Mouse (Mus musculus): Measurements from ENCODE around the gene Galnt17. TPM values are rescaled to one million over a fixed set of nuclear protein-coding genes. Genes with fewer than 3 reads are reported as not detected.

Gene Galnt17
- total RNA-seq (2021) = 10 to 100 TPM; 32.3 to 35.2 TPM
- long read RNA-seq, experiment 1, partial matches to known transcripts = 2 of 4 reads
- long read RNA-seq, experiment 1, other reads (novel, unspliced or antisense) = 2 of 4 reads
- long read RNA-seq, experiment 2, partial matches to known transcripts = 0 of 2 reads
- long read RNA-seq, experiment 2, other reads (novel, unspliced or antisense) = 1 of 2 reads

DNA sequence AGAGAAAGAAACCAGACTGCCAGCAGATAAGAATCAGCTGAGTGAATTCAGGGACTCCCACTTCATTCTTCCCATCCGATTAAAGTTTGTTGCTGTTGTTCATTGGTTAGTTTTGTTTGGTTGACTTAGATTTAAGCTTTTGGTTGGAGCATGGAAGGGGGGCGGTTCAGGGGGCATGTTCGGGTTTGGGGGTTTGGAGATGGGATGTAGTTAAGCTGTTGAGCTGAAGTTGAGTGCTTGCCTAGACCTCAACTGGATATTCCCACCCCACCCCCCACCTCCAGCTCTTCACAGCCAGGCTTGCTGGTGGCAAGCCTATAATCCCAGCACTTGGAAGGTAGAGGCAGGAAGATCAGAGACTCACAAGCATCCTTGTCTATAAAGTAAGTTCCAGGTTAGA is at the start of gene Galnt17:
Gene Galnt17, minus strand, starts transcription at position 101 of the 400 bp plus-strand sequence.
- DNase-seq (ENCODE audit: low spot score in 2 of 2) = no peak

GRCm38 (mm10) chr5:131334536-131334935 is 26.2 kb upstream of the Galnt17 start:
- no peak for DNase-seq (ENCODE audit: low spot score in 2 of 2)

- DNase-seq (ENCODE audit: low spot score in 2 of 2) = no peak
These were observed 13.0 kb upstream of the Galnt17 start for GRCm38 (mm10) chr5:131321286-131321685.

- DNase-seq (ENCODE audit: low spot score in 2 of 2) = no peak
These were observed 11.3 kb upstream of the Galnt17 start for GRCm38 (mm10) chr5:131319605-131320004.

DNA sequence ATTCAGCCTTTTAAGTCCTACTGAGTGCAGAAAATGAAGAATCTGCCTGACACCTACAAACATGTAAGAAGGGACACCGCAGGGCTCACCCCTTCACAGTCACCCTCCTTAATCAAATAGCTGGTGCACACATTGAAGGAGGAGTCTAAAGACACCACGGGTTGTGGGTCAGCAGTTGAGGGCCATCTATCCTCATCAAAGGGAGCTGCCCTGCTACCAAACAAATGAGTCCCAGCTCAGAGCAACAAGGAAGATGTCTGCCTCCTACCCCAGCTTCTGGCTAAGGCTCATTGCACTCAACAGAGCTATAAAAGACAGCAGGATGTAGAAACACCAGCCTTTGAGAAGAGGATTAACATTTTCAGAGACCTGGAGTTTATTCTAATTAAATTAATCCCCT is 10.8 kb upstream of the Galnt17 start:
- DNase-seq (ENCODE audit: low spot score in 2 of 2) = no peak

GRCm38 (mm10) chr5:131315016-131315415 is 6.7 kb upstream of the Galnt17 start:
- DNase-seq (ENCODE audit: low spot score in 2 of 2) = peak; percentile 24 to 25

- peak; percentile 84 to 87 for DNase-seq (ENCODE audit: low spot score in 2 of 2)
These were observed 593 bp downstream of the Galnt17 start for GRCm38 (mm10) chr5:131307656-131308151.

GRCm38 (mm10) chr5:131306908-131307655 is 1.2 kb downstream of the Galnt17 start:
- peak; percentile 51 to 66 for DNase-seq (ENCODE audit: low spot score in 2 of 2)

GRCm38 (mm10) chr5:131306321-131306907 is 1.9 kb downstream of the Galnt17 start:
- peak; percentile 18 to 37 for DNase-seq (ENCODE audit: low spot score in 2 of 2)

GRCm38 (mm10) chr5:131305223-131305622 is 3.1 kb downstream of the Galnt17 start:
- DNase-seq (ENCODE audit: low spot score in 2 of 2) = no peak

DNA sequence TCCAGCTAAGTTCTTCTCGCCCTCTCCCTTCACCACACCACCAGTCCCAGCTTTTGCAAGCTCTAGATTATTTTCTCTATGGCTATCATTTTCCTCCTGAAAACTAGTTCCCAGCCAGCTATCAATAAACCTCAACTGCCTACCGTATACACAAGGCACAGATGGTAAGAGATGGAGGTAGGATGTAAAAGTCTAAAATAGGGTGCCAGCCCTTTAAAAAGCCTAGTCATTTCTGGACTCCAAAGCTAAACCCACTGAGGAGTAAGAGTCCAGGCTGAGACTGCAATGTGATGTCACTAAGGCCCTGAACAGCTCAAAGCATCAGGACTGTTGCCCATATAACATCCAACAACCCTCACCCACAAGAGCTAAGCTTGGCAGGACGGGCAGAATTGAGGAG is 6.8 kb downstream of the Galnt17 start:
- no peak for DNase-seq (ENCODE audit: low spot score in 2 of 2)

- DNase-seq (ENCODE audit: low spot score in 2 of 2) = peak; percentile 61 to 74
These were observed 14.4 kb downstream of the Galnt17 start for GRCm38 (mm10) chr5:131293726-131294449.

DNA sequence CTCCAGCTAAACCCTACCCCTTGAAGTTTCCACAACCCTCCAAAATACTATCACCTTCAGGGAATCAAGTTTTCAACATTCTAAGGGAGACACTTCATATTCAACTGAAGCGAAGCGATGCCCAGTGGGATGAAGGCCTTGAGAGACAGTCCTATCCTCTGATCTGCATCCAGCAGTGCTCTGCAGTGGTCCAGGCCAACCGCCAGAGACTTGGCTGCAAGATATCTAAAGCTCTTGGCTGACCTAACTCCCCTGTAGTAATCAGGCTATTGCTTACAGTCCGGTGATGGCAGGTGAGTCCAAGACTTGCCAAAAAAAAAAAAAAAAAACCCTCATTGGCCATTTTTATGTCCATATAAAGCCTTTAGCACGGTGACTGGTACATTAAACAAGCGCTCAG is 21.2 kb downstream of the Galnt17 start:
- no peak for DNase-seq (ENCODE audit: low spot score in 2 of 2)

- DNase-seq (ENCODE audit: low spot score in 2 of 2) = no peak
These were observed 21.6 kb downstream of the Galnt17 start for GRCm38 (mm10) chr5:131286680-131287079.

GRCm38 (mm10) chr5:131280349-131280748 is 27.9 kb downstream of the Galnt17 start:
- no peak for DNase-seq (ENCODE audit: low spot score in 2 of 2)

DNA sequence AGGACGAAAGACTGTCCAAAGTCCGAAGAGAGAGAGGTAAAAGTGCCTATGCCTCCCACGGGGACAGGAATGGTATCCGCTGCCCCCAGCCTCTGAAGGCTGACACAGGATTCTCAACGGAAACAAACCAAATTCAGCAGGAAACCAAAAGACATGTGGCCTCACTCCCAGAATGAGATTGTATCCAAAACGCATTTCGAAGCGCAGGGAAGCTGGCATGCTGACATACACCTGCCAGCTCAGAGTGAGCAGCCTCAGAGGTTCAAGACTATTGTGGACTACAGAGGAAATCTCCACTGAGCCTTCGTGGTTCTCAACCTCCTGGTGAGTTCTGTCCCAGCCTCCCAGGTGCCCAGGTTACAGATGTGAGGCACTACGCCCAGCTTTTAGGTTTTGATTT is 29.0 kb downstream of the Galnt17 start:
- no peak for DNase-seq (ENCODE audit: low spot score in 2 of 2)

DNA sequence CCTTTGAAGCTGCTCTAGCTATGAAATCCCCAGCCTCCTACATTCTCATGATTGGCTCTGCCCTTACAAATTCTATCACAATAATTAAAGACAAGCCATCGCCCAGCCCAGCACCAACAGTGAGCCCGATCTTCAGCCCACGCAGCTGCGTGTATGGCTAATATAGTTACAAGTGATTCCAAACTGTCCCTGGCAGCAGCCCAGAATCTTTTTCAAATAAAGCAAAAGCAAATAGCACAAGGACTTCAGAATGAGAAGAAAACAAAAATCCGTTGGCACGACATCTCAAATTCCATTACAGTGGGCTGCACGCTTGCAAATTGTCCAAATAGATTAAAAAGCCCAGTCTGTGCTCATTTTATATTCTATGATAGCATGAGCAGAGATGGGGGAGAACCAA is 31.1 kb downstream of the Galnt17 start:
- DNase-seq (ENCODE audit: low spot score in 2 of 2) = peak; percentile 42 to 58

- DNase-seq (ENCODE audit: low spot score in 2 of 2) = no peak
These were observed 42.0 kb downstream of the Galnt17 start for GRCm38 (mm10) chr5:131266291-131266690.

DNA sequence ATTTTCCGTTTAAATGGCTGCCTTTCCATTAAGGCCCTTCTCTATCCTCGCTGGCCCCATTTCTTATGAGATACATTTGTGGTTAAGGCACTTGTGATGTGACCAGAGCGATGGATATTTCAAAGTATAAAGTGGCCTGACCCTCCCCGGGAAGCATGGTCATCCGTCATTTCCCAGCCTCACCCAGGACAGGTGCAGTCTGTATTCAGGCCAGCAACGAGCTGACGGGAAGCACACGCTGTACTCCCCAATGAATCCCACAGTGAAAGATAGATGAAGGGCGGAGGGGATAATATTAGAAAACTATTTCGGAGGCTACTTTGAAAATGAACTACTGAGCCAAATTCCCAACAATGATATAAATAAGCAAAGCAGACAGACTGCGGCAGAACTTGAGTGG is 44.2 kb downstream of the Galnt17 start:
- DNase-seq (ENCODE audit: low spot score in 2 of 2) = no peak

DNA sequence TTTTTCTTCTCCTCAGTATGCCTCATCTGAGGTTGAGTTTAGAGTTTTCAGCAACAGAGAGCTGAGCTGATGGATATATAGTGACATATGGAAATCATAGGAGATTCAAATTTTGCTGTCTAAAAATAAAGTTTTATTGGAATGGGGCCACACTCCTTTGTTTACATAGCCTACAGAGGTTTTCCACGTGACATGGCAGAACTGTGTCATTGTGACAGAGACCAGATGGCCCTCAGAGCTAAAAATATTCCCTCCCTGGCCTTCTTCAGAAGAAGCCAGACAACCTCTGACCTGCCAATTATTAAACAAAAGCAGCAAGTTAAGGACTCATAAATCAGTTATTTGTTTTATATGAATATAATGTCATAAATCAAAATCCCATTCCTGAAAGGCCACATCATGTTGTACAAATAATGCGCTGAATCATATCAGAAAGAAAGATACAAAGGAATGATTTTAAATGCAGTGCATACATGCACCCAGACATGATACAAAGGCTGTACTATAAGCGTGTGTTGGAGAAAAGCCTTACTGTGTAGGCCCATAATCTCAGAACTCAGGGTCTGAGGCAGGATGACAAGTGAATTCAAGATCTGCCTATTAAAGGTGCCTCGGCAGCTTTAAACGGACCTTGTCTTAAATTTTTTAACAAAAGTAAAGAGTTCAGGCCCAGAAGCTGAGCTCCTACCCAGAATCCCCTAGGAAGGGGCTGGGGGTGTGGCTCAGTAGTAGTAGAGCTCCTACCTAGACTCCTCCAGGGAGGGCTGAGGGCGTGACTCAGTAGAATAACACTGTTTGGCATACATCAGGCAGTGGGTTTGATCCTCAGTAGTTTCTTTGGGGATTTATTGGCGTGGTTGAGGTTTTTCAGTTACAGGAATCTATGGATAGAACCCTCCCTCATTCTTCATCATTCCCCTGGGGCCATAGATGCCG is 57.3 kb downstream of the Galnt17 start:
- DNase-seq (ENCODE audit: low spot score in 2 of 2) = no peak
